Mouse (Mus musculus) intestine, embryonic 16.5 days (tissue): ENCODE data around the gene Hes3. TPM values are rescaled to one million over a fixed set of nuclear protein-coding genes. Genes with fewer than 3 reads are reported as not detected.
A peak's percentile ranks its signal among the peaks of the same experiment; 100 is the strongest.

ENCODE experiments used
- ATAC-seq: fragments of 200-750 bp; cut with Nextera tagmentation; 2 replicates; pipeline ENCODE4 v1.8.0; 2017; ENCODE audit warnings: moderate TSS enrichment, moderate library complexity
- H3K27ac ChIP-seq: fragments of 300-500 bp; sonication (generic); 2 replicates; pipeline ENCODE4 v1.5.1; 2014; ENCODE audit warnings: mild to moderate bottlenecking, low read length
- H3K27me3 ChIP-seq: fragments of 300-500 bp; sonication (generic); replicated peaks from 2 replicates; pipeline ENCODE4 v1.6.1; 2014; ENCODE audit warnings: low read length, control low read depth, mixed read lengths; ENCODE audit not compliant: control insufficient read depth, insufficient read depth
- H3K36me3 ChIP-seq: fragments of 300-500 bp; sonication (generic); 2 replicates; pipeline ENCODE4 v1.6.1; 2014; ENCODE audit warnings: low read length, control low read depth; ENCODE audit not compliant: control insufficient read depth, insufficient read depth
- H3K4me1 ChIP-seq: fragments of 300-500 bp; sonication (generic); 2 replicates; pipeline ENCODE4 v1.6.1; 2014; ENCODE audit warnings: low read length, control low read depth, mixed read lengths; ENCODE audit not compliant: control insufficient read depth, insufficient read depth
- H3K4me2 ChIP-seq: fragments of 300-500 bp; sonication (generic); 2 replicates; pipeline ENCODE4 v1.6.1; 2014; ENCODE audit warnings: low read depth, low read length, control low read depth
- H3K4me3 ChIP-seq: fragments of 300-500 bp; sonication (generic); 2 replicates; pipeline ENCODE4 v1.5.1; 2014; ENCODE audit warnings: mild to moderate bottlenecking, low read length
- H3K9ac ChIP-seq: fragments of 300-500 bp; sonication (generic); 2 replicates; pipeline ENCODE4 v1.6.1; 2014; ENCODE audit warnings: low read depth, low read length
- H3K9me3 ChIP-seq: fragments of 300-500 bp; sonication (generic); 2 replicates; pipeline ENCODE4 v1.6.1; 2016; ENCODE audit warnings: low read length, control low read depth; ENCODE audit not compliant: control insufficient read depth
- WGBS: fragments of 180-500 bp; shearing (Covaris S2); extraction: QIAGEN DNeasy Blood & Tissue Kit; methylation state at CpG from one replicate; pipeline ENCODE4 v1.1.7; 2014; 5-methylcytosine and 5-hydroxymethylcytosine counted together
- polyA plus RNA-seq: library from polyadenylated mRNA; unstranded; fragments of >200 nt; fragmentation: Nextera tagmentation; extraction: Ambion mirVana; gene quantifications from 2 replicates; pipeline ENCODE4 v1.2.1, GENCODE M21; 2015

The Hes3 gene
- polyA plus RNA-seq, 1 experiment from 2014 or later: not detected

GRCm38 (mm10) chr4:152273621-152274236, 17.7 kb downstream of the Hes3 start, which contains the start of gene Gpr153:
Gene Gpr153, plus strand, starts transcription at chr4:152274232.
- H3K27me3 ChIP-seq: peaks cover 12% of the 10 kb centered on the region
- no peaks in the 10 kb centered on the region for H3K9me3 ChIP-seq
- peak within 1 kb of the TSS; percentile 66 for H3K4me3 ChIP-seq
- no peaks in the 10 kb centered on the region for H3K36me3 ChIP-seq
- peak; percentile 70 for ATAC-seq
- peak within 1 kb of the TSS; percentile 94 for H3K4me2 ChIP-seq
- 3% methylated on average over 32 of the region's 48 CpGs for WGBS
- H3K9ac ChIP-seq: peak within 1 kb of the TSS; percentile 79
- H3K4me1 ChIP-seq: peaks cover 33% of the 10 kb centered on the region
- H3K27ac ChIP-seq: peak within 1 kb of the TSS; percentile 86

- H3K27me3 ChIP-seq: peaks cover 12% of the 10 kb centered on the region
- peak overlapping the region; percentile 6; the same call in 1 of the 2 replicates for H3K9ac ChIP-seq
- H3K4me3 ChIP-seq: no peak overlapping the region
- no peak for ATAC-seq
- H3K9me3 ChIP-seq: no peaks in the 10 kb centered on the region
- WGBS: 37% methylated on average over 3 of the region's 3 CpGs
- no peaks in the 10 kb centered on the region for H3K36me3 ChIP-seq
- H3K4me2 ChIP-seq: no peak overlapping the region
- peaks cover 33% of the 10 kb centered on the region for H3K4me1 ChIP-seq
- H3K27ac ChIP-seq: peak overlapping the region; percentile 86
Observed at GRCm38 (mm10) chr4:152273191-152273590, 18.3 kb downstream of the Hes3 start.

- H3K4me3 ChIP-seq: no peak overlapping the region
- H3K4me1 ChIP-seq: peaks cover 35% of the 10 kb centered on the region
- no peaks in the 10 kb centered on the region for H3K9me3 ChIP-seq
- H3K4me2 ChIP-seq: no peak overlapping the region
- ATAC-seq: peak; percentile 43
- peak overlapping the region; percentile 86 for H3K27ac ChIP-seq
- no peaks in the 10 kb centered on the region for H3K36me3 ChIP-seq
- H3K9ac ChIP-seq: peak overlapping the region; percentile 6; the same call in 1 of the 2 replicates
- 26% methylated on average over 9 of the region's 9 CpGs for whole genome bisulfite sequencing
- peaks cover 12% of the 10 kb centered on the region for H3K27me3 ChIP-seq
Observed at GRCm38 (mm10) chr4:152272449-152273049, 18.9 kb downstream of the Hes3 start.

- H3K4me2 ChIP-seq: no peak overlapping the region
- H3K9ac ChIP-seq: no peak overlapping the region
- no peaks in the 10 kb centered on the region for H3K36me3 ChIP-seq
- peaks cover 38% of the 10 kb centered on the region for H3K4me1 ChIP-seq
- no peaks in the 10 kb centered on the region for H3K9me3 ChIP-seq
- no peak overlapping the region for H3K4me3 ChIP-seq
- H3K27me3 ChIP-seq: peaks cover 12% of the 10 kb centered on the region
- 0 out of 2 replicates have a peak, but pooled peaks have one; percentile 3 for ATAC-seq
- H3K27ac ChIP-seq: peak overlapping the region; percentile 86
- whole genome bisulfite sequencing: 57% methylated on average over 7 of the region's 7 CpGs
Observed at GRCm38 (mm10) chr4:152272006-152272405, 19.5 kb downstream of the Hes3 start.

- Histone ChIP-seq H3K9me3 (no peaks in the 10 kb centered on the region), H3K4me1 (peaks cover 38% of the 10 kb centered on the region), H3K9ac (no peak overlapping the region), H3K4me3 (no peak overlapping the region), H3K4me2 (no peak overlapping the region), H3K36me3 (no peaks in the 10 kb centered on the region), H3K27me3 (peaks cover 12% of the 10 kb centered on the region), H3K27ac (no peak overlapping the region)
- 89% methylated on average over 11 of the region's 11 CpGs for WGBS
- ATAC-seq: no peak
Observed at GRCm38 (mm10) chr4:152271334-152271733, 20.1 kb downstream of the Hes3 start.

- peaks cover 9% of the 10 kb centered on the region for H3K27me3 ChIP-seq
- WGBS: 85% methylated on average over 9 of the region's 9 CpGs
Observed at GRCm38 (mm10) chr4:152270599-152270998, 20.9 kb downstream of the Hes3 start.

GRCm38 (mm10) chr4:152269967-152270366, 21.5 kb downstream of the Hes3 start:
- Histone ChIP-seq H3K4me2 (no peak overlapping the region), H3K9ac (no peak overlapping the region), H3K4me1 (peaks cover 37% of the 10 kb centered on the region), H3K27ac (no peak overlapping the region), H3K27me3 (peaks cover 9% of the 10 kb centered on the region), H3K4me3 (no peak overlapping the region), H3K36me3 (no peaks in the 10 kb centered on the region; the same call in 1 of the 2 replicates), H3K9me3 (no peaks in the 10 kb centered on the region)
- ATAC-seq: no peak
- 87% methylated on average over 13 of the region's 13 CpGs for WGBS

More at GRCm38 (mm10) chr4:152270599-152270998, 20.9 kb downstream of the Hes3 start:
- no peak overlapping the region for H3K4me2 ChIP-seq
- no peak for ATAC-seq
- no peak overlapping the region for H3K4me3 ChIP-seq
- H3K9ac ChIP-seq: no peak overlapping the region
- H3K27ac ChIP-seq: no peak overlapping the region
- no peaks in the 10 kb centered on the region; the same call in 1 of the 2 replicates for H3K36me3 ChIP-seq
- H3K9me3 ChIP-seq: no peaks in the 10 kb centered on the region
- peaks cover 40% of the 10 kb centered on the region for H3K4me1 ChIP-seq

GRCm38 (mm10) chr4:152267748-152268369, 23.6 kb downstream of the Hes3 start:
- no peaks in the 10 kb centered on the region for H3K27me3 ChIP-seq
- no peak overlapping the region for H3K9ac ChIP-seq
- no peaks in the 10 kb centered on the region for H3K9me3 ChIP-seq
- peaks cover 27% of the 10 kb centered on the region for H3K4me1 ChIP-seq
- no peaks in the 10 kb centered on the region; the same call in 1 of the 2 replicates for H3K36me3 ChIP-seq
- H3K4me3 ChIP-seq: no peak overlapping the region
- WGBS: 59% methylated on average over 13 of the region's 13 CpGs
- H3K4me2 ChIP-seq: no peak overlapping the region
- H3K27ac ChIP-seq: no peak overlapping the region
- ATAC-seq: no peak

GRCm38 (mm10) chr4:152266236-152266895, 25.1 kb downstream of the Hes3 start:
- no peaks in the 10 kb centered on the region for H3K27me3 ChIP-seq
- WGBS: 47% methylated on average over 10 of the region's 10 CpGs

More at GRCm38 (mm10) chr4:152266236-152266895, 25.1 kb downstream of the Hes3 start:
- H3K4me2 ChIP-seq: no peak overlapping the region
- H3K9ac ChIP-seq: no peak overlapping the region
- no peak overlapping the region for H3K4me3 ChIP-seq
- H3K27ac ChIP-seq: no peak overlapping the region
- peaks cover 16% of the 10 kb centered on the region for H3K4me1 ChIP-seq
- H3K9me3 ChIP-seq: no peaks in the 10 kb centered on the region
- H3K36me3 ChIP-seq: no peaks in the 10 kb centered on the region; the same call in 1 of the 2 replicates
- ATAC-seq: no peak
